Mouse (Mus musculus) heart, embryonic 12.5 days (tissue): ENCODE data around the gene Mxra7. TPM values are rescaled to one million over a fixed set of nuclear protein-coding genes. Genes with fewer than 3 reads are reported as not detected.
"Not testable (repeated sequence)": the region's sequence is repeated elsewhere in the genome, so short reads cannot be mapped to it uniquely, and the experiment has no call there.

ENCODE experiments used
- ATAC-seq: fragments of 200-750 bp; cut with Nextera tagmentation; 2 replicates; pipeline ENCODE4 v1.8.0; 2017; ENCODE audit warnings: moderate TSS enrichment, moderate library complexity; ENCODE audit not compliant: insufficient number of reproducible peaks, low FRiP score
- H3K27ac ChIP-seq: fragments of 300-500 bp; sonication (generic); 2 replicates; pipeline ENCODE4 v1.5.1; 2016; ENCODE audit warnings: mild to moderate bottlenecking, moderate library complexity; ENCODE audit not compliant: poor library complexity, severe bottlenecking
- H3K27me3 ChIP-seq: fragments of 300-500 bp; sonication (generic); replicated peaks from 2 replicates; pipeline ENCODE4 v1.6.1; 2016; ENCODE audit warnings: mild to moderate bottlenecking, moderate library complexity
- H3K36me3 ChIP-seq: fragments of 300-500 bp; sonication (generic); 2 replicates; pipeline ENCODE4 v1.6.1; 2016; ENCODE audit warnings: mild to moderate bottlenecking, moderate library complexity
- H3K4me1 ChIP-seq: fragments of 300-500 bp; sonication (generic); replicated peaks from 2 replicates; pipeline ENCODE4 v1.6.1; 2016; ENCODE audit warnings: mild to moderate bottlenecking
- H3K4me2 ChIP-seq: fragments of 300-500 bp; sonication (generic); 2 replicates; pipeline ENCODE4 v1.6.1; 2016; ENCODE audit warnings: mild to moderate bottlenecking, moderate library complexity
- H3K4me3 ChIP-seq: fragments of 300-500 bp; sonication (generic); 2 replicates; pipeline ENCODE4 v1.5.1; 2016; ENCODE audit warnings: mild to moderate bottlenecking
- H3K9ac ChIP-seq: fragments of 300-500 bp; sonication (generic); 2 replicates; pipeline ENCODE4 v1.6.1; 2016; ENCODE audit warnings: mild to moderate bottlenecking, moderate library complexity
- H3K9me3 ChIP-seq: fragments of 300-500 bp; sonication (generic); replicated peaks from 2 replicates; pipeline ENCODE4 v1.6.1; 2016; ENCODE audit warnings: mild to moderate bottlenecking, moderate library complexity
- WGBS: fragments of 180-500 bp; shearing (Covaris S2); methylation state at CpG from one replicate; pipeline ENCODE4 v1.1.7; 2016; 5-methylcytosine and 5-hydroxymethylcytosine counted together
- polyA plus RNA-seq: library from polyadenylated mRNA; unstranded; fragments of >200 nt; fragmentation: Nextera tagmentation; extraction: Ambion mirVana; gene quantifications from 2 replicates; pipeline ENCODE4 v1.2.1, GENCODE M21; 2016

Mxra7 gene
- polyA plus RNA-seq, 1 experiment from 2014 or later = 27.0 TPM

DNA sequence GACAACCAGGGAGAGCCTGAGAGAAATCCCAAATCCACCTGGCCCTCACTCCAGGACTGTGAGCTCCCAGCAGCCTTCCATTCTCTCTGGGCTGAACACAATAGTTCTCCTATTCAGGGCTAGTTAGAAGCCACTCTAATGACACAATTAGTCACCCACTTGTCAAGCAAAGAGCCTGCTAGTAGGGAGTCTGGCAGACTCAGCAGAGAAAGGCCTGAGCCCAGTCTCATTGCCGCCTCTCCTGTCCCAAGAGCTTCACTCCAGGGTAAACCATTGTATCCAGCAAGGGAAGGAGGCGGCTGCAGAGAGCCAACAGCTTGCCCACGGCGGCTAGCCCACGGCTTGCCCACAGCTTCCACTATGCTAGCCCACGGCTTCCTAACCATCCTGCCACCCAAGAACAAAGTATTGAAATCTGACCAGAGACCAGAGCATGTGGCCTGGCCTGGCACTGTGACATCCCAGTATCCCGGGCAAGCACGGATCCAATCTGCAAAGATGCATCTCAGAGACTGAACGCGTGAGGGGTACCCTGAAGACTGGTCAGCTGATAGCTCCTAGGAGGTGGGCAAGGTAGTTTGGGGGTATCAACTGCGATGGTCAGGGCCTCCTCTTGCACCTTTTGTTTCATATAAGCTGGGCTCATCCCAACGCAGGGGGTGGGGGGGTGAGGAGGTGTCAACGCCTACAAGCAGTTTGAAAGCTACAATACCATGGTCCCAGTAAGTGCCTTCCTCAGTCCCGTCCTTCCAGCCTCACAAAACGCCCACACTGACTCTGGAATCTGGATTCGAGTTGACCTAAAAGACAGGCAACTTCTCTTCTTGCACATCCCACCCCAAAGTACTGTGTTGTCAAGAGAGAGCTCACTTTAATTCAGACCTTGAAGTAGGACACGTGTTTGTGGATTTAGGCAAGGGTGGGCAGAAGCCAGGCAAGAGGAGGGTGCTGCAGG is 1.0 kb downstream of the Mxra7 start:
- Histone ChIP-seq H3K36me3 (peaks cover 9% of the 10 kb centered on the region; the same call in 1 of the 2 replicates), H3K4me1 (peaks cover 49% of the 10 kb centered on the region), H3K9ac (peak overlapping the region; percentile 90), H3K9me3 (no peaks in the 10 kb centered on the region), H3K4me2 (peak overlapping the region; percentile 95), H3K27ac (peak overlapping the region; percentile 63; the same call in 1 of the 2 replicates), H3K27me3 (no peaks in the 10 kb centered on the region), H3K4me3 (peak overlapping the region; percentile 75)
- WGBS = 36% methylated on average over 17 of the region's 17 CpGs
- ATAC-seq = 0 out of 2 replicates have a peak, but pooled peaks have one; percentile 1

DNA sequence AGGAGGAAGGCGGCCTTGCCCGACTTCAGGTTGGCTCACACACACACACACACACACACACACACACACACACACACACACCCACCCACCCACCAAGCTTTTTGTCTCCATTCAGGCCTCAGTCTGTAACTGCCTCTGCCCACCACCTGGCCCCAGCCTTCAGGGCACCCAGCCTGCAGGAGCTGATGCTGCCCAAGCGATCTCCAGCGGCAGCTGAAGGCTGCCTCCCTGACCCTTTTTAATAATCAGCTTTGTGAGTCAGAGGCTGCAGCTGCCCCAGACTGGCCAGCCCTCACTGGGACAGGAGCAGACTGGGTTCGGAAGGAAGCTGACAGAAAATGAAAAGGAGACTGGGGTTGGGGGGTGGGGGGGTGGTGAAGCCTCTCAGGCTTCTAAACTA is 2.6 kb downstream of the Mxra7 start:
- Histone ChIP-seq H3K36me3 (0 out of 2 replicates have a peak, but pooled peaks cover 3% of the 10 kb centered on the region), H3K4me1 (peaks cover 65% of the 10 kb centered on the region), H3K27me3 (no peaks in the 10 kb centered on the region), H3K4me2 (peak overlapping the region; percentile 21; the same call in 1 of the 2 replicates), H3K4me3 (no peak overlapping the region), H3K9ac (no peak overlapping the region), H3K27ac (peak overlapping the region; percentile 35; the same call in 1 of the 2 replicates), H3K9me3 (no peaks in the 10 kb centered on the region)
- ATAC-seq = no peak
- WGBS = 55% methylated on average over 4 of the region's 5 CpGs

DNA sequence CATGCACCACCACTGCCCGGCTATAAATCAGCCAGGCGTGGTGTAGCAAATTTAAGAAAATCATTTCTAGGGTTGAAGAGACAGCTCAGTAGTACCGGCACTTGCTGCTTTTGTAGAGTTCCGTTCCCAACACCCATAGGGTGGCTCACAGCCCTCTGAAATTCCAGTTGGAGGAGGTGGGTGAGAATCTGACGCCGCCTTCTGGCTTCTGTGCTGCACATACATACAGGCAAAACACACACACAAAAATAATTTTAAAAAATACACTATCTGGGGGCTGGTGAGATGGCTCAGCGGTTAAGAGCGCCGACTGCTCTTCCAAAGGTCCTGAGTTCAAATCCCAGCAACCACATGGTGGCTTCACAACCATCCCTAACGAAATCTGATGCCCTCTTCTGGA is 4.0 kb downstream of the Mxra7 start:
- WGBS = 93% methylated on average over 10 of the region's 10 CpGs
- H3K4me1 ChIP-seq = peaks cover 76% of the 10 kb centered on the region
- not testable (repeated sequence) for H3K27ac ChIP-seq, H3K4me3 ChIP-seq, H3K27me3 ChIP-seq, H3K36me3 ChIP-seq, H3K9me3 ChIP-seq, H3K9ac ChIP-seq, ATAC-seq, H3K4me2 ChIP-seq

DNA sequence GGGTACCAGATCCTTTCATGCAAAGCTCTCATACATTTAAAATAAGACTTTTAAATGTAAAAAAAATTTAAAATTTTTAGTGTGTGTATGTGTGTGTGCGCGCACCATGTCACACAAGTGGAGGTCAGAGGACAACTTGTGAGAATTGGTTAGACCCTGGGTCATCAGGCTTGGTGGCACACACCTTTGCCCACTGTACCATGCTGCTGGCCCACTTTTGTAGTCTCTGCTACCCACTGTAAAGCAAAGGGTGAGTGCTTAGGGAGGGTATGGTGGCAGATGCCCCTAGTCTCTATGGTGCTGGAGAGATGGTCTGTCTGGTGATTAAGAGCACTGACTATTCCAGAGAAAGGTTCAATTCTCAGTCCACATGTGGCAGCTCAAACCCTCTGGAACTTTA is 4.6 kb downstream of the Mxra7 start:
- 98% methylated on average over 2 of the region's 2 CpGs for WGBS

DNA sequence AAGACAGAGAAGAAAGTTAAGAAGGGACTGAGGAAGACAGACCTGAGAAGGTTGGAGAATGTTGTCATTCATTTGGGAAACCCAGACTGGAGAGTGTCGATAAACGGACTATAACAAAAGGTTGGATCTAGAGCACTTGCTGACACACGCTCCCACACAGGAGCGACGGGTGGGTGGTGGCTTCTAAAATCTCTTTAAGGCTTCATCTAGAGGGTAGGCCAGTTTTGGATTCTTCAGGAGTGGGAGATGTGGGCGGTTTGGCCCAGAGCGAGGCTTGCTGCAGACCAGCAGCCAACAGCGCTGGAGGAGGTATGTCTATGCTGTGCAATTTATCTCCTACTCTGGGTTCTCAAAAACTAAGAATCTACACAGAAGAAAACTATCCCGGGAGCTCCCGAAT is 5.2 kb downstream of the Mxra7 start:
- Histone ChIP-seq H3K4me3 (no peak overlapping the region), H3K27ac (0 out of 2 replicates have a peak overlapping the region, but pooled peaks have one; percentile 92), H3K4me1 (peaks cover 76% of the 10 kb centered on the region), H3K36me3 (peaks cover 3% of the 10 kb centered on the region; the same call in 1 of the 2 replicates), H3K9ac (no peak overlapping the region), H3K9me3 (no peaks in the 10 kb centered on the region), H3K27me3 (no peaks in the 10 kb centered on the region), H3K4me2 (peak overlapping the region; percentile 53; the same call in 1 of the 2 replicates)
- 84% methylated on average over 10 of the region's 10 CpGs for WGBS
- ATAC-seq = no peak

More for the DNA sequence above, 4.6 kb downstream of the Mxra7 start:
- no peaks in the 10 kb centered on the region for H3K27me3 ChIP-seq
- ATAC-seq = no peak
- no peak overlapping the region for H3K4me2 ChIP-seq
- H3K9me3 ChIP-seq = no peaks in the 10 kb centered on the region
- H3K9ac ChIP-seq = no peak overlapping the region
- H3K4me3 ChIP-seq = no peak overlapping the region
- peaks cover 77% of the 10 kb centered on the region for H3K4me1 ChIP-seq
- H3K36me3 ChIP-seq = 0 out of 2 replicates have a peak, but pooled peaks cover 3% of the 10 kb centered on the region
- no peak overlapping the region for H3K27ac ChIP-seq

DNA sequence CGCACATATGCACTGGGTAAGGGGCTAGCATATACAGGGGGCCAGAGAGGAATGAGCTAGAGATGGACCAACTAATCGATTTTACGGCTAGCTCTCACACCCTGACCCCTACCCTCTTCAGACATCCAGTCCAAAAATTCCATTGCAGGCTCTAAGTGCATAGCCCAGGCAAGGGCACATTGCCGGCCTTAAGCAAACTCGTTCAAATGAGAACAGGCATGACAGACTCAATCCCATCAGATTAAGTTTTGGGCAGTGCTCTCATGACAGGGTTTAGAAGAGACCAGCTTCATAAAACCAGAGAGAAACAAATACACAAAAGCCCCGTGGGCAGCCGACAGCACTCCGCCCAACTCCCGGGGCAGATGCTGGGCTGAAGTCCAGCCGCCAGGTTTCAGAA is 5.6 kb downstream of the Mxra7 start:
- H3K9ac ChIP-seq = 0 out of 2 replicates have a peak overlapping the region, but pooled peaks have one; percentile 58
- H3K4me1 ChIP-seq = peaks cover 76% of the 10 kb centered on the region
- H3K36me3 ChIP-seq = peaks cover 3% of the 10 kb centered on the region; the same call in 1 of the 2 replicates
- no peaks in the 10 kb centered on the region for H3K9me3 ChIP-seq
- peak overlapping the region; percentile 53 for H3K4me2 ChIP-seq
- peak overlapping the region; percentile 92 for H3K27ac ChIP-seq
- no peak overlapping the region for H3K4me3 ChIP-seq
- no peak for ATAC-seq
- H3K27me3 ChIP-seq = no peaks in the 10 kb centered on the region
- WGBS = 71% methylated on average over 10 of the region's 10 CpGs

DNA sequence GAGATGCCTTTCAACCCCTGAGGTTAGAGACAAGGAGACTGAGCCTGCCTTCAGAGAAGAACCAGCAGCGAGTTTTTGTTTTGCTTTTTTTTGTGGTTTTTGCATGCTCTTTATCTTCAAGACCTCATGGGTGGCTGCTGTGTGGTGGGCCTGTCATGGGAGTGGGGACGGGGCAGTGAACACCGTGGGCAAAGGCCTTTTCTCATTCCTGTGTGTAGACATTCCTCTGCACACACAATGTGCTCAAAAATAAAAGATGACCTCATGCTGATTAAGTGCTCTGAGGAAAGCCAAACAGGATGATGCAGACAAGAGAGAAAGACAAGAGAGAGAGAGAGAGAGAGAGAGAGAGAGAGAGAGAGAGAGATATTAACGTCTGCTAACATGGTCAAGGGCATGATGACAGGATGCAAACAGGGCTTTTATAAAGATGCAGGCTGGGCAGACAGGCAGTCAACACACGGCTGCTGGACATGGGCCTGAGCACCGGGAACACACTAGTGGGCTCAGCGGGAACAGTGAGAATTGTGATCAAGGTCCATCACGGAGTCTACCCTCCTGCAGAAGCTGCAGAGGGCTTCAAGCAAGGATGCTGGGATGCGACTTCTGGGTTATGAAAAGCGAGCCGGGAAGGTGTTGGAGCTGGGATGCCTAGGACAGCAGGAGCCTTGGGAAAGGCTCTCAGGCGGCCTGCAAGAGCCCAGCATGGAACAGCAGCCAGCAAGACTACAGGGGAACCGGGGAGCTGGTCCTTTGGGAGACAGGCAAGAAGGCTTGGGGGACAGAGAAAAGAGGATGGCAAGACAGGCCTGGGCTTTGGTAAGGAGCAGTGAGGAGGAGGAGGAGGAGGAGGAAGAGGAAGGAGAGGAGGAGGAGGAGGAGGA is 6.5 kb downstream of the Mxra7 start:
- peak overlapping the region; percentile 92 for H3K27ac ChIP-seq
- peaks cover 3% of the 10 kb centered on the region; the same call in 1 of the 2 replicates for H3K36me3 ChIP-seq
- peak overlapping the region; percentile 12; the same call in 1 of the 2 replicates for H3K4me3 ChIP-seq
- H3K9me3 ChIP-seq = no peaks in the 10 kb centered on the region
- H3K4me1 ChIP-seq = peaks cover 76% of the 10 kb centered on the region
- peak overlapping the region; percentile 53 for H3K4me2 ChIP-seq
- H3K9ac ChIP-seq = peak overlapping the region; percentile 58
- 34% methylated on average over 13 of the region's 13 CpGs for WGBS
- H3K27me3 ChIP-seq = no peaks in the 10 kb centered on the region
- ATAC-seq = peak; percentile 59

DNA sequence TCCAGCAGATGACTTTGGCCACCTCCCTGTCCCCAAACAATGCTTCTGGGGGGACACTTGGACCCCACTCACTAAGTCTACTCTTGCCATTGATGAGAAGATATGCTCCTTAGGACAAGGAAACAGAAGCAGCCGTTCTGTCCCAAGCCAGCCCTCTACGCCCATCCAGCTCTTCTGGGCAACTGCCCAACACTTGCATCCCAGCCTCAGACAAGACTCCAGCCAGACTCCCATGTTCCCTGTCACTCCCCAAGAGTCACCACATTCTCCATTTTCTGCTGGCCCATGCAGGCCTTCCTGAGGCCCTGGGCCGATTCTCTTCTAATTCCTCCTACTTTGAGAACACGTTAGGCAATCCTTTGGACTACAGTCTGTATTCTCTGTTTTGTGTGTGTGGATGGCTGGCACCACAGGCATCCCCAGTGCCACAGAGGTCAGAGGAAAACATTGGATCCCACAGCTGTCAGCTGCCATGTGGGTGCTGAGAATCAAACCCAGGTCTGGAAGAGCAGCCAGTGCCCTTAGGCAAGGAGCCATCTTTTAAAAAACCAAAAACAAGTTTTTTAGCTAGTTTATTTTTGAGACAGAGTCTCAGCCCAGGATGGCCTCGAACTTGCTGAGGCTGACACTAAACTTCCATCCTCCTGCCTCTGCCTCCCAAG is 7.8 kb downstream of the Mxra7 start:
- H3K27me3 ChIP-seq = no peaks in the 10 kb centered on the region
- H3K4me1 ChIP-seq = peaks cover 72% of the 10 kb centered on the region
- no peak for ATAC-seq
- peaks cover 3% of the 10 kb centered on the region; the same call in 1 of the 2 replicates for H3K36me3 ChIP-seq
- WGBS = 79% methylated on average over 5 of the region's 5 CpGs
- H3K4me2 ChIP-seq = no peak overlapping the region
- H3K4me3 ChIP-seq = no peak overlapping the region
- no peaks in the 10 kb centered on the region for H3K9me3 ChIP-seq
- no peak overlapping the region for H3K9ac ChIP-seq
- H3K27ac ChIP-seq = peak overlapping the region; percentile 92

DNA sequence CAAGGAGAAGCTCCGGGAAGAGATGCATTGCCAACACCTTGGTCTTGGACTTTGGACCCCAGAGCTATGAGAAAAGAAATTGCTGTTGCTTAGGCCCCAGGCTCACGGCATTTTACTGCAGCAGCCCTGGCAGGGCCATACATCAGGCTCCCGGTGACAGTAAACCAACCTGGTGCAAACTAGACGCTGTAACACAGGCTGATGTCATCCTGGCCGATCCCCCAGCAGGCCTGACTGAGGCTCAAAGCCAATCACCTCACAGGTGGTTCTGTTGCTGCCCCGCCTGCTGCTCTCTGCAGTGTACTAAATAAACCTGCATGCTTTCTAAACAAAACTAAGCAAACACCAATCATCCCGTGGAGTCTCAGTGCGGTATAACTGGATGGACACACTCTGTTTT is 9.1 kb downstream of the Mxra7 start:
- H3K27ac ChIP-seq = no peak overlapping the region
- H3K4me2 ChIP-seq = no peak overlapping the region
- no peak for ATAC-seq
- no peaks in the 10 kb centered on the region for H3K9me3 ChIP-seq
- no peak overlapping the region for H3K4me3 ChIP-seq
- H3K9ac ChIP-seq = 0 out of 2 replicates have a peak overlapping the region, but pooled peaks have one; percentile 7
- peaks cover 83% of the 10 kb centered on the region for H3K4me1 ChIP-seq
- no peaks in the 10 kb centered on the region for H3K27me3 ChIP-seq
- 56% methylated on average over 8 of the region's 8 CpGs for WGBS
- peaks cover under 1% of the 10 kb centered on the region; the same call in 1 of the 2 replicates for H3K36me3 ChIP-seq

DNA sequence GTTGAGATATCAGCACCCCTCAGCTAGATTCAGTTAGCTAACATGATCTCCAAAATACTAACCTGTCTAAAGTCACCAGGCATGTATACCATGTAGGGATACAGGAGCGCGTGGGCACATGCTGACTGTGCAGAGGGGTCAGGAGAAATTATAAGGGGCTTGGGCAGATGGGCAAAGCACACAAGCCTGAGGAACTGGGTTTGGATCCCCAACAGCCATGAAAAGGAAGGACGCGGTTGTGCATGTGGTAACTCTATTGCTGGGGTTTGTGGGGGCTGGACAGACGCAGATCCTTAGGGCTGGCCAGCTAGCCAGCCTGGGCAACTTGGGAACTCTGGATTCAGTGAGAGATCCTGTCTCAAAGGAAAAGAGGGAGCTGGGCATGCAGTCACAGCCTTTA is 10.3 kb downstream of the Mxra7 start:
- no peaks in the 10 kb centered on the region for H3K9me3 ChIP-seq
- H3K27me3 ChIP-seq = no peaks in the 10 kb centered on the region
- H3K27ac ChIP-seq = no peak overlapping the region
- peaks cover 93% of the 10 kb centered on the region for H3K4me1 ChIP-seq
- H3K36me3 ChIP-seq = no peaks in the 10 kb centered on the region; the same call in 1 of the 2 replicates
- no peak for ATAC-seq
- H3K9ac ChIP-seq = no peak overlapping the region
- 89% methylated on average over 5 of the region's 5 CpGs for WGBS
- no peak overlapping the region for H3K4me3 ChIP-seq
- no peak overlapping the region for H3K4me2 ChIP-seq
